Mouse (Mus musculus) C2C12 (cell line): Measurements from ENCODE around the gene Gm8909. TPM values are rescaled to one million over a fixed set of nuclear protein-coding genes. Genes with fewer than 3 reads are reported as not detected.
"Not testable (repeated sequence)": the region's sequence is repeated elsewhere in the genome, so short reads cannot be mapped to it uniquely, and the experiment has no call there.

ENCODE experiments used
- H3K27me3 ChIP-seq: one replicate; pipeline ENCODE4 v1.6.1; 2011; ENCODE audit not compliant: control insufficient read depth, insufficient read depth, insufficient read length
- H3K36me3 ChIP-seq: one replicate; pipeline ENCODE4 v1.6.1; 2011; ENCODE audit not compliant: control insufficient read depth, insufficient read depth
- H3K4me3 ChIP-seq: one replicate; pipeline ENCODE4 v1.5.1; 2011; ENCODE audit warnings: mild to moderate bottlenecking, control low read depth; ENCODE audit not compliant: poor library complexity, insufficient read depth, severe bottlenecking
- H3K79me2 ChIP-seq: one replicate; pipeline ENCODE4 v1.6.1; 2011; ENCODE audit not compliant: control insufficient read depth, insufficient read depth
- H3K79me3 ChIP-seq: one replicate; pipeline ENCODE4 v1.6.1; 2011; ENCODE audit warnings: low read depth, control low read depth
- H3ac ChIP-seq: one replicate; pipeline ENCODE3; 2011; ENCODE audit warnings: low read depth; ENCODE audit not compliant: control insufficient read depth, insufficient read length
- polyA plus RNA-seq: library from polyadenylated mRNA; unstranded; fragments of >200 nt; fragmentation: generic; extraction: Trizol; gene quantifications from one replicate; pipeline ENCODE4 v1.2.1, GENCODE M21; 2012; ENCODE audit warnings: missing spikeins

Gm8909 gene
- polyA plus RNA-seq, 1 experiment, result not detected

DNA sequence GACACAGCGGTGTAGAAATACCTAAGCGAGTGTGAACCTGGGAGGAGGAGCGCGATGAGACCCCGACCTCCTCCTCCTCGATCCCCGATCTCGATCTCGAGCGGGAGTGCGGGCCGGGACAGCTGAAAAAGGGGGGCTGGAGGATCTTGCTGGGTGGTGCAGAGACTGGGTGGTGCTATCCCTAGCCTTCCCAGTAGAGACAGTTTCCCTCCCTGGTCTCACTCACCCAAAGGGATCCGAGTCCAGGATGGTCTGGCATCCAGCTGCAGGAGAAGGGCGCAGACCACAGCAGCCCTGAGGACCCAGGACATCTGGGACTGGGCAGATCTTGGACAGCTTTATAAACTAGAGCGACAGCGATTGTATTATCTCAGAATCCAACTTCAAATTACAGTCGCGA lies 47.5 kb downstream of the Gm8909 start:
- peak overlapping the region; percentile 11 for H3K4me3 ChIP-seq
- H3ac ChIP-seq, H3K79me2 ChIP-seq, H3K36me3 ChIP-seq, H3K27me3 ChIP-seq, H3K79me3 ChIP-seq: not testable (repeated sequence)

DNA sequence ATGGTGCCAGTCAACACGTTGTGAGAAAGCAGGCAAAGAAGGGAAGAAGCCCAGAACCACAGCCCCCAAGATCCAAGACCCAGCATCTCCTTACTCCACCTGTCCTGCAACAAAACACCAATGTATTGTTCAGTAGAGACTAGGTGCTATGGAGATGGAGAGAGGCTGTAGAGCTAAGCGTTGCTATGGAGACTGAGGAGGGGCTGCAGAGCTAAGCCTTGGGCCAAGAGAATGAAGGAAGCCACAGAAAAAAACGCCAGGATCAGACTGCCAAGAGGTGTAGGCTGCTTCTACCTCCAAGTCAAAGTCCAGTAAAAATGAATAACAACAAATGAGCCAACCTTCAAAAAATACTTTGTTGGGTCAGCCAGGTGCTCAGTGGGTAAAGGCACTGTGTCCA lies 51.8 kb downstream of the Gm8909 start:
- not testable (repeated sequence) for H3K27me3 ChIP-seq, H3K4me3 ChIP-seq, H3K79me3 ChIP-seq, H3K79me2 ChIP-seq, H3ac ChIP-seq, H3K36me3 ChIP-seq

Other genes with a start within 250 kb of the Gm8909 start
- gene Abcf1, start 198.8 kb downstream of the Gm8909 start, polyA plus RNA-seq, result 82.6 TPM
- 71.7 TPM for gene Gnl1, start 188.7 kb downstream of the Gm8909 start, polyA plus RNA-seq
- gene Prr3, start 188.3 kb downstream of the Gm8909 start, polyA plus RNA-seq, result 13.7 TPM
- 0.16 TPM for gene H2-T24, start 148.0 kb downstream of the Gm8909 start, polyA plus RNA-seq
- 7.0 TPM for gene H2-T23, start 135.7 kb downstream of the Gm8909 start, polyA plus RNA-seq
- gene H2-T22, start 125.8 kb downstream of the Gm8909 start, polyA plus RNA-seq, result 21.7 TPM
- not detected for gene Gm6034, start 125.6 kb downstream of the Gm8909 start, polyA plus RNA-seq
- gene Gm11127, start 110.2 kb downstream of the Gm8909 start, polyA plus RNA-seq, result 0.18 TPM
- not detected for gene Gm19684, start 46.9 kb downstream of the Gm8909 start, polyA plus RNA-seq
- not detected for gene Gm7030, start 39.1 kb downstream of the Gm8909 start, polyA plus RNA-seq
- gene H2-T3, start 21.8 kb upstream of the Gm8909 start, polyA plus RNA-seq, result not detected
- 61.2 TPM for gene Rpp21, start 89.5 kb upstream of the Gm8909 start, polyA plus RNA-seq
- gene Trim39, start 103.7 kb upstream of the Gm8909 start, polyA plus RNA-seq, result 5.1 TPM
- gene H2-M10.2, start 118.0 kb upstream of the Gm8909 start, polyA plus RNA-seq, result not detected
- gene H2-M10.1, start 157.6 kb upstream of the Gm8909 start, polyA plus RNA-seq, result not detected
- not detected for gene H2-M10.3, start 199.9 kb upstream of the Gm8909 start, polyA plus RNA-seq